Mouse (Mus musculus) neural tube, embryonic 11.5 days (tissue): ENCODE results near the gene Gm13276. TPM values are rescaled to one million over a fixed set of nuclear protein-coding genes. Genes with fewer than 3 reads are reported as not detected.
"Not testable (repeated sequence)": the region's sequence is repeated elsewhere in the genome, so short reads cannot be mapped to it uniquely, and the experiment has no call there.

Source experiments
- ATAC-seq: fragments of 200-750 bp; cut with Nextera tagmentation; 2 replicates; pipeline ENCODE4 v1.8.0; 2017; ENCODE audit warnings: moderate number of reproducible peaks, mild to moderate bottlenecking, moderate TSS enrichment, moderate library complexity; ENCODE audit not compliant: insufficient read depth, low FRiP score, low TSS enrichment
- DNase-seq: peaks from one replicate; pipeline ENCODE4 v3.0.0-alpha.2; 2015; ENCODE audit warnings: low spot score
- H3K27ac ChIP-seq: fragments of 300-500 bp; sonication (generic); 2 replicates; pipeline ENCODE4 v1.5.1; 2014; ENCODE audit warnings: low read depth, mild to moderate bottlenecking, low read length
- H3K27me3 ChIP-seq: fragments of 300-500 bp; sonication (generic); 2 replicates; pipeline ENCODE4 v1.6.1; 2014; ENCODE audit warnings: mild to moderate bottlenecking, low read length, mixed read lengths; ENCODE audit not compliant: control insufficient read depth, insufficient read depth
- H3K36me3 ChIP-seq: fragments of 300-500 bp; sonication (generic); 2 replicates; pipeline ENCODE4 v1.6.1; 2014; ENCODE audit warnings: mild to moderate bottlenecking, low read length, moderate library complexity, mixed read lengths; ENCODE audit not compliant: control insufficient read depth, insufficient read depth
- H3K4me1 ChIP-seq: fragments of 300-500 bp; sonication (generic); 2 replicates; pipeline ENCODE4 v1.6.1; 2014; ENCODE audit warnings: low read length, mixed read lengths; ENCODE audit not compliant: control insufficient read depth, insufficient read depth
- H3K4me2 ChIP-seq: fragments of 300-500 bp; sonication (generic); 2 replicates; pipeline ENCODE4 v1.6.1; 2014; ENCODE audit warnings: low read depth, mild to moderate bottlenecking, moderate library complexity
- H3K4me3 ChIP-seq: fragments of 300-500 bp; sonication (generic); 2 replicates; pipeline ENCODE4 v1.5.1; 2014; ENCODE audit warnings: low read depth, low read length
- H3K9ac ChIP-seq: fragments of 300-500 bp; sonication (generic); 2 replicates; pipeline ENCODE4 v1.6.1; 2014; ENCODE audit warnings: mild to moderate bottlenecking, low read length
- H3K9me3 ChIP-seq: fragments of 300-500 bp; sonication (generic); 2 replicates; pipeline ENCODE4 v1.6.1; 2016; ENCODE audit warnings: low read length; ENCODE audit not compliant: control insufficient read depth
- WGBS: fragments of 180-500 bp; shearing (Covaris S2); extraction: QIAGEN DNeasy Blood & Tissue Kit; methylation state at CpG from one replicate; pipeline ENCODE4 v1.1.7; 2014; 5-methylcytosine and 5-hydroxymethylcytosine counted together
- polyA plus RNA-seq: library from polyadenylated mRNA; unstranded; fragments of >200 nt; fragmentation: Nextera tagmentation; extraction: Ambion mirVana; gene quantifications from 2 replicates; pipeline ENCODE4 v1.2.1, GENCODE M21; 2014

Gm13276 gene
- polyA plus RNA-seq, 1 experiment from 2014 or later, result not detected

- H3K36me3 ChIP-seq, DNase-seq, H3K4me2 ChIP-seq, H3K9ac ChIP-seq, H3K9me3 ChIP-seq, H3K27me3 ChIP-seq, H3K27ac ChIP-seq, H3K4me1 ChIP-seq, H3K4me3 ChIP-seq, ATAC-seq: not testable (repeated sequence)
- no CpG with 5 or more reads among the region's 28 CpGs for WGBS
Observed at GRCm38 (mm10) chr4:88797097-88797496, 11.6 kb downstream of the Gm13276 start, which contains the start of gene Gm13279. Gene Gm13279, plus strand, starts transcription at chr4:88797397.

DNA sequence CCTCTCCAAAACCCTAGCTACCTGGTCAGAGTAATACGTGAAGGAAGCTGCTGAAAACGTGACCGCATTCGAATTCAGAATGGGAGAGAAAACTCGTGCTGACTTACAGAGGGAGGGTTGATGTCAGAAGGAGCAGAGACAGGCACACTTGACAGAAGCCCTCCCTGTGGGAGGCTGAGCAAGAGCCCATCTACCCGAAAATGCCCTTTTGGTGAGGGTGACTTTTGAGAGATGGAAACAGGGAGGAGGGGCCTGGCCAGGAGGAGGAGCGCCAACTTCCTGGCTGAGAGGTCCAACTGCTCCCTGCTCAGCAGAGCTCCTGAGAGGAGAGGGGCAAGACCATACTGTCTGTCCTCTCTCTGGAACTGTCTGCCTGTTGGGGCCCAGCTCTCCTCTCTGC lies 13.9 kb downstream of the Gm13276 start, which contains the start of gene Gm13285:
TSS of gene Gm13285 (plus strand) at position 301 of the 400 bp plus-strand sequence.
- not testable (repeated sequence) for H3K27me3 ChIP-seq

GRCm38 (mm10) chr4:88802954-88803353 lies 17.4 kb downstream of the Gm13276 start, which contains the start of gene Gm13287:
Gene Gm13287, plus strand, starts transcription at chr4:88803254.
- not testable (repeated sequence) for H3K27me3 ChIP-seq, H3K4me3 ChIP-seq, ATAC-seq, H3K4me2 ChIP-seq, H3K4me1 ChIP-seq, DNase-seq, H3K36me3 ChIP-seq, H3K9ac ChIP-seq, H3K9me3 ChIP-seq, H3K27ac ChIP-seq
- WGBS, result no CpG with 5 or more reads among the region's 29 CpGs

More for the DNA sequence above, 13.9 kb downstream of the Gm13276 start, which contains the start of gene Gm13285:
- H3K36me3 ChIP-seq, H3K9ac ChIP-seq, H3K4me1 ChIP-seq, ATAC-seq, H3K27ac ChIP-seq, H3K4me2 ChIP-seq, H3K9me3 ChIP-seq, DNase-seq, H3K4me3 ChIP-seq: not testable (repeated sequence)
- 10% methylated on average over 2 of the region's 7 CpGs for WGBS

DNA sequence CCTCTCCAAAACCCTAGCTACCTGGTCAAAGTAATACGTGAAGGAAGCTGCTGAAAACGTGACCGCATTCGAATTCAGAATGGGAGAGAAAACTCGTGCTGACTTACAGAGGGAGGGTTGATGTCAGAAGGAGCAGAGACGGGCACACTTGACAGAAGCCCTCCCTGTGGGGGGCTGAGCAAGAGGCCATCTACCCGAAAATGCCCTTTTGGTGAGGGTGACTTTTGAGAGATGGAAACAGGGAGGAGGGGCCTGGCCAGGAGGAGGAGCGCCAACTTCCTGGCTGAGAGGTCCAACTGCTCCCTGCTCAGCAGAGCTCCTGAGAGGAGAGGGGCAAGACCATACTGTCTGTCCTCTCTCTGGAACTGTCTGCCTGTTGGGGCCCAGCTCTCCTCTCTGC lies 19.7 kb downstream of the Gm13276 start, which contains the start of gene Gm13288:
TSS of gene Gm13288 (plus strand) at position 301 of the 400 bp plus-strand sequence.
- not testable (repeated sequence) for DNase-seq, ATAC-seq, H3K27me3 ChIP-seq, H3K4me2 ChIP-seq, H3K9ac ChIP-seq, H3K4me3 ChIP-seq, H3K9me3 ChIP-seq, H3K27ac ChIP-seq, H3K36me3 ChIP-seq, H3K4me1 ChIP-seq
- no CpG with 5 or more reads among the region's 8 CpGs for WGBS

GRCm38 (mm10) chr4:88805761-88806160 lies 20.3 kb downstream of the Gm13276 start:
- H3K9me3 ChIP-seq, H3K4me2 ChIP-seq, H3K27me3 ChIP-seq, DNase-seq, H3K27ac ChIP-seq, H3K36me3 ChIP-seq, ATAC-seq, H3K9ac ChIP-seq, H3K4me3 ChIP-seq, H3K4me1 ChIP-seq: not testable (repeated sequence)
- no CpG with 5 or more reads among the region's 34 CpGs for WGBS

- ATAC-seq (no peak), DNase-seq (no peak)
- H3K4me3 ChIP-seq, result no peak within 1 kb of the TSS
- H3K27me3 ChIP-seq, result no peaks in the 10 kb centered on the region
- H3K4me1 ChIP-seq, result no peaks in the 10 kb centered on the region
- no peak within 1 kb of the TSS for H3K4me2 ChIP-seq
- H3K27ac ChIP-seq, result no peak within 1 kb of the TSS
- WGBS, result 71% methylated on average over 3 of the region's 3 CpGs
- H3K36me3 ChIP-seq, result no peaks in the 10 kb centered on the region
- H3K9me3 ChIP-seq, result no peaks in the 10 kb centered on the region
- H3K9ac ChIP-seq, result no peak within 1 kb of the TSS
Observed at GRCm38 (mm10) chr4:88815928-88816327, 30.4 kb downstream of the Gm13276 start, which contains the start of gene Ifna7. Gene Ifna7, plus strand, starts transcription at chr4:88816228.

DNA sequence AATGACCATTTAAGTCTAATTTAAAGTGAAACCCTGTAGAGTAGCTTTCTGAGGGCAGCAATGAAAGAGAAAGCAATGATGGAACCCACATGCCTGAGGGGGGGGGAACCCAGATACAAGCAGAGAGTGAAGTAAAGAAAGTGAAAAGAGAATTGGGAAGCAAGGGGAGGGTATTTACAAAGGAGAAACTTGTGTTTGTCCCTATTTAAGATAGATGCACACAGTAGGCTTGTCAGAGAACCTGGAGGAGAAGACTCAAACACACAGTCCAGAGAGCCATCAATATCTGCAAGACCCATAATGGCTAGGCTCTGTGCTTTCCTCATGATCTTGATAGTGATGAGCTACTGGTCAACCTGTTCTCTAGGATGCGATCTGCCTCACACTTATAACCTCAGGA lies 34.1 kb downstream of the Gm13276 start, which contains the start of gene Ifna11:
TSS of gene Ifna11 (plus strand) at position 301 of the 400 bp plus-strand sequence.
- Histone ChIP-seq H3K9ac (no peak within 1 kb of the TSS), H3K4me2 (no peak within 1 kb of the TSS), H3K4me1 (no peaks in the 10 kb centered on the region), H3K27ac (no peak within 1 kb of the TSS), H3K36me3 (no peaks in the 10 kb centered on the region), H3K27me3 (no peaks in the 10 kb centered on the region), H3K9me3 (no peaks in the 10 kb centered on the region), H3K4me3 (no peak within 1 kb of the TSS)
- DNase-seq (no peak), ATAC-seq (no peak)
- WGBS, result 87% methylated on average over 1 of the region's 1 CpGs

- Histone ChIP-seq H3K4me2 (no peak overlapping the region), H3K4me3 (no peak overlapping the region), H3K27me3 (no peaks in the 10 kb centered on the region), H3K4me1 (no peaks in the 10 kb centered on the region), H3K36me3 (no peaks in the 10 kb centered on the region), H3K9me3 (no peaks in the 10 kb centered on the region), H3K9ac (no peak overlapping the region), H3K27ac (no peak overlapping the region)
- ATAC-seq, result no peak
- DNase-seq, result no peak
- WGBS, result 30% methylated on average over 4 of the region's 4 CpGs
Observed at GRCm38 (mm10) chr4:88822995-88823394, 37.5 kb downstream of the Gm13276 start.

- not testable (repeated sequence) for H3K27me3 ChIP-seq, H3K4me1 ChIP-seq, DNase-seq, H3K4me3 ChIP-seq, H3K36me3 ChIP-seq, H3K27ac ChIP-seq, ATAC-seq, H3K9ac ChIP-seq, H3K9me3 ChIP-seq, H3K4me2 ChIP-seq
Observed at GRCm38 (mm10) chr4:88827116-88827515, 41.6 kb downstream of the Gm13276 start, which contains the start of gene Ifna6. Gene Ifna6, plus strand, starts transcription at chr4:88827416.
